Mouse (Mus musculus) midbrain, embryonic 11.5 days (tissue): ENCODE results near the gene Dpf2. TPM values are rescaled to one million over a fixed set of nuclear protein-coding genes. Genes with fewer than 3 reads are reported as not detected.

ENCODE experiments used
- ATAC-seq: fragments of 200-750 bp; cut with Nextera tagmentation; 2 replicates; pipeline ENCODE4 v1.8.0; 2017; ENCODE audit warnings: moderate TSS enrichment, moderate library complexity; ENCODE audit not compliant: low FRiP score
- DNase-seq: peaks from one replicate; pipeline ENCODE4 v3.0.0; 2015; ENCODE audit warnings: low spot score; ENCODE audit errors: missing footprints
- H3K27ac ChIP-seq: fragments of 300-500 bp; sonication (generic); 2 replicates; pipeline ENCODE4 v1.5.1; 2014; ENCODE audit warnings: low read depth, low read length
- H3K27me3 ChIP-seq: fragments of 300-500 bp; sonication (generic); 2 replicates; pipeline ENCODE4 v1.6.1; 2014; ENCODE audit warnings: mild to moderate bottlenecking, low read length, moderate library complexity, mixed read lengths; ENCODE audit not compliant: control insufficient read depth, insufficient read depth
- H3K36me3 ChIP-seq: fragments of 300-500 bp; sonication (generic); 2 replicates; pipeline ENCODE4 v1.6.1; 2014; ENCODE audit warnings: mild to moderate bottlenecking, low read length, moderate library complexity, mixed read lengths; ENCODE audit not compliant: control insufficient read depth, insufficient read depth
- H3K4me1 ChIP-seq: fragments of 300-500 bp; sonication (generic); 2 replicates; pipeline ENCODE4 v1.6.1; 2014; ENCODE audit warnings: low read length; ENCODE audit not compliant: control insufficient read depth, insufficient read depth
- H3K4me2 ChIP-seq: fragments of 300-500 bp; sonication (generic); 2 replicates; pipeline ENCODE4 v1.6.1; 2014; ENCODE audit warnings: mild to moderate bottlenecking, moderate library complexity
- H3K4me3 ChIP-seq: fragments of 300-500 bp; sonication (generic); 2 replicates; pipeline ENCODE4 v1.5.1; 2014; ENCODE audit warnings: low read depth, low read length
- H3K9ac ChIP-seq: fragments of 300-500 bp; sonication (generic); 2 replicates; pipeline ENCODE4 v1.6.1; 2014; ENCODE audit warnings: low read length
- H3K9me3 ChIP-seq: fragments of 300-500 bp; sonication (generic); 2 replicates; pipeline ENCODE4 v1.6.1; 2016; ENCODE audit warnings: low read length; ENCODE audit not compliant: control insufficient read depth
- WGBS: fragments of 180-500 bp; shearing (Covaris S2); extraction: QIAGEN DNeasy Blood & Tissue Kit; methylation state at CpG from one replicate; pipeline ENCODE4 v1.1.7; 2014; 5-methylcytosine and 5-hydroxymethylcytosine counted together
- polyA plus RNA-seq: library from polyadenylated mRNA; unstranded; fragments of >200 nt; fragmentation: Nextera tagmentation; extraction: Ambion mirVana; gene quantifications from 2 replicates; pipeline ENCODE4 v1.2.1, GENCODE M21; 2014

Dpf2 gene
- polyA plus RNA-seq, 1 experiment from 2014 or later = 203 TPM

DNA sequence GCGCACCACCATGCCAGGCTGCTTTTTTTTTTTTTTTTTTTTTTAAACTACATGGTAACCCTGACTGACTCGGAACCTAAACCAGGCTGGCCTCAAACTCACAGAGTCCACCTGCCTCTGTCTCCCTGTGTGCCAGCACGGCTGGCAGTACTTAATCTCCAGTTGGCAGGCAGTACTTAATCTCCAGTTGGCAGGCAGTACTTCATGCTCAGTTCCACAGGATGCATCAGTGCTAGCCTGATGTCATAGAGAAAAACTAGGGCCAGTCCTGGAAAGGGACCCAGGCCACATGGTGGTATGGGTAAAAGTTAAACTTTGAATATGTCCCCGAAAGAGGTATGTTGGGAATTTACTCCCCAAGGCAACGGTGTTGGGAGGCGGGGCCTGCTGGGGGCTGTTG, 15.3 kb upstream of the Dpf2 start:
- peaks cover 5% of the 10 kb centered on the region; the same call in 1 of the 2 replicates for H3K4me1 ChIP-seq
- no peak for DNase-seq
- no peak for ATAC-seq
- H3K9ac ChIP-seq = no peak overlapping the region
- 79% methylated on average over 6 of the region's 6 CpGs for WGBS
- H3K9me3 ChIP-seq = no peaks in the 10 kb centered on the region
- H3K27me3 ChIP-seq = no peaks in the 10 kb centered on the region; the same call in 1 of the 2 replicates
- no peak overlapping the region for H3K4me2 ChIP-seq
- no peak overlapping the region for H3K27ac ChIP-seq
- no peak overlapping the region for H3K4me3 ChIP-seq
- no peaks in the 10 kb centered on the region for H3K36me3 ChIP-seq

DNA sequence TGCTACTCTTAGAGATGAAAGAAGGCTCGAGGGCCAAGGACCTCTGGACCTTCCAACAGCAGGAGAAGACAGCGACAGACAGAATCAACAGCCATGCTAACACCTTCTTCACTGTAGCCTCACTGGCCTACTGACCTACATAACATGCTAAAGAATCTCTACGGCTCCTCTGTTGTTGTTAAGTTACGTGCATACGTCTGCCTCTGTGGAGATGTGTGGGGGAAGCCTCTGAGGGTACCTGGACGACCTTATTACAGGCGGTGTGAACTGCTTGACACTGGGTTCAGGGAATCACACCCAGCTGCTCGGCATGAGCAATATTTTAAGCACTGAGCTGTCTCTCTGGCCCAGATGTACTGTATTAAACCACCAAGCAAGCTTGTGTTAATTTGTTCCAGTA, 14.7 kb upstream of the Dpf2 start:
- DNase-seq = peak; percentile 69
- Histone ChIP-seq H3K36me3 (no peaks in the 10 kb centered on the region), H3K4me2 (no peak overlapping the region), H3K9ac (no peak overlapping the region), H3K4me1 (peaks cover 5% of the 10 kb centered on the region; the same call in 1 of the 2 replicates), H3K27me3 (no peaks in the 10 kb centered on the region; the same call in 1 of the 2 replicates), H3K4me3 (no peak overlapping the region), H3K9me3 (no peaks in the 10 kb centered on the region), H3K27ac (no peak overlapping the region)
- WGBS = 79% methylated on average over 8 of the region's 8 CpGs
- ATAC-seq = no peak

DNA sequence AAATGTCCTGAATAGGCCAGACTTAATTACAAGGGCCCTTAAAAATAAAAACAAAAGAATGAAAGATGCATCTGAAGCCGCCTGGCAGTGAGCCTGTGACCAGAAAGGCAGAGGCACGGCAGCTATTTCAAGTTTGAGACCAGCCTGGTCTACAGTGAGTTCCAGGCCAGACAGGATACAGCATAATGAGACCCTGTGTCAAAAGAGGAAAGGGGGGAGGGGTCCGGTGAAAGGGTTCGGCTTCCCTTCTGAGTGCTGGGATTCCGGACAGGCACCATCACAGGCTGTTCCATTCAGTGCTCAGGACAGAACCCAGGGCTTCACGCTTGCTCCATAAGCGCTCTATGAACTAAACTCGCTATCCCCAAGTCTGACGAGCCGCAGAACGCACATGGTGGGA, 14.2 kb upstream of the Dpf2 start:
- Histone ChIP-seq H3K9ac (no peak overlapping the region), H3K4me3 (no peak overlapping the region), H3K27ac (no peak overlapping the region), H3K9me3 (no peaks in the 10 kb centered on the region), H3K27me3 (no peaks in the 10 kb centered on the region; the same call in 1 of the 2 replicates), H3K4me2 (no peak overlapping the region), H3K4me1 (peaks cover 5% of the 10 kb centered on the region; the same call in 1 of the 2 replicates), H3K36me3 (no peaks in the 10 kb centered on the region)
- ATAC-seq = no peak
- WGBS = 83% methylated on average over 11 of the region's 11 CpGs
- DNase-seq = peak; percentile 53

DNA sequence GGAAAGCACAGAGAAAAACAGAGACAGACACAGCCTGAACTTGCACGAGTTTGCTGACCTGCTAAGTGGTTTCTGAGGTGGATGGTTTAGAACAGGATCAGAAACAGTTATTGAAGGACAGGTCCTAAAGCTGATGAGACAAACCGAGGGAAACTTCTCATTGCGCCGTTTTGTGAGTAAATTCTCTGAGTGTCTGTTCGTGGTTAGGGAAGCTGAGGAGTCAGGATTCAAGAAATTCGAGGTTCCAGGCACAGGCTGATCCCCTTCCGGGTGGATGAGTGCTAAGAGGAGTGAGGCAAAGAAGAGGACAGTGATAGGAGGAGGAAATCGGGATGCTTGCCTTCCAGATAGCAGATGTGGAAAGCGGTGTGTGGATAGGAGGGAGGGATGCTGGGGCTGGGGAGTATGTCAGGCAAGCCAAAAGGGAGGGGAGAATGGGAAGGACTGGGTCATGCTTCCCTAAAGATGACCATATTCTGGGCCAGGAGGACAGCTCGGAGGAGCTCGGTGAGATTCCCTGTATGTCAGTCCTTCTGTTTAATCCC, 12.6 kb upstream of the Dpf2 start:
- no peak for ATAC-seq
- Histone ChIP-seq H3K4me2 (peak overlapping the region; percentile 92), H3K9ac (peak overlapping the region; percentile 31; the same call in 1 of the 2 replicates), H3K9me3 (no peaks in the 10 kb centered on the region), H3K4me1 (peaks cover 5% of the 10 kb centered on the region; the same call in 1 of the 2 replicates), H3K27me3 (no peaks in the 10 kb centered on the region; the same call in 1 of the 2 replicates), H3K36me3 (no peaks in the 10 kb centered on the region), H3K27ac (no peak overlapping the region), H3K4me3 (peak overlapping the region; percentile 43)
- WGBS = 32% methylated on average over 11 of the region's 11 CpGs
- DNase-seq = peak; percentile 89

DNA sequence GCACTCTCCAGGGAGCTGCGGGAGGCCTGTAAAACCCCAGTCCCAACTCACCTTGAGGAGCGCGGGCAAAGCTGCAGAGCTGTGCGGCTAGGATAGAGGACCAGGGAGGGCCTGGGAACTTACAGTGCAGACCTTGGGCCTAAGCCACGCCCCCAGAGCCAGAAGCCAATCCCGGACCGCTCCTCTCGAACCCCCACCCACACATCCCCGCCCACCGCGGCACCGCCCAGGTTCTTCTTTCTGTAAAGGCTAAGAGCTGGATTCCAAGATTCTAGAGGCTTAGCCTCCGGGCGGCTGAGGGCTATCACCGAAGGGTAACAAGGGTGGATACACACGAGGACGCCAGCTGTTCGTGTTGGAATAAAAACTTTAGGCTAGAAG, 11.9 kb upstream of the Dpf2 start, which contains the start of gene Cdc42ep2:
Cdc42ep2 (minus strand) TSS at position 104 of the 381 bp plus-strand sequence.
- peak; percentile 93 for ATAC-seq
- Histone ChIP-seq H3K27me3 (no peaks in the 10 kb centered on the region; the same call in 1 of the 2 replicates), H3K4me3 (peak within 1 kb of the TSS; percentile 43), H3K9me3 (no peaks in the 10 kb centered on the region), H3K4me2 (peak within 1 kb of the TSS; percentile 92), H3K27ac (no peak within 1 kb of the TSS), H3K9ac (peak within 1 kb of the TSS; percentile 52), H3K4me1 (peaks cover 5% of the 10 kb centered on the region; the same call in 1 of the 2 replicates), H3K36me3 (no peaks in the 10 kb centered on the region)
- under 1% methylated on average over 18 of the region's 18 CpGs for WGBS
- DNase-seq = peak; percentile 99

DNA sequence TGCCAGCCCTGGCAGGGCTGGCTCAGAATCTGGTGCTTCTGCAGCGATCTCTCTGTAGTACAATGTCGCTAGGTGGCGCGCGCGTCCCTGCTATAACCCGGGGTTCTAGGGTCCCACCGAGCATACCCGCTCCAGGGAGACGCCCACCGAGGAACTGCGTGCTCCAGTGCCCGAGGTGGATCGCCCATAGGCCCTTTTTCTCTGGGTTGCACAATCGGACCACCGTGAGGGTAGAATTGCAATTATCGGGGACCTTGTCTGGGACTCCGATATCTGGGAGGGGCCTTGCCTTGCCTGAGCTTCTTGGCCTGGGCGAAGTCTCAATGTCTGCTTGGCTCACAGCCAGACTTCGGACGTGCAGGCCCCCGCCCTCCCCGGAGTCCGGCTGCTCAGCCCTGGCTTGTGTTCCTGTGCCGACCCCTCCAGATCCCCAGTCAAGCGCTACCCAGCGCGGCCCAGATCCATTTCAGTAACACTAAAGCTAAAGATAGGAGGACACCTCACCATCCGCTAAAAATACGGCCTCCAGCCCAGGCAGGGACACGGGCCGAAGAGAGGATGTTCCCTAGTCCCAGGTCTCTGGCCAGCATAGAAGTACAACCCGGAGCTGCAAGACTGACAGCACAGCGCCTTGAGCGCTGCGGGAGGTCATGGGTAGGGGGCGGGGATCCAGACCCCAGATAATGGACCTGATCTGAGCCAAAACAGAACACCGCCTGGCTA, 11.3 kb upstream of the Dpf2 start:
- Histone ChIP-seq H3K27me3 (no peaks in the 10 kb centered on the region; the same call in 1 of the 2 replicates), H3K4me1 (peaks cover 5% of the 10 kb centered on the region; the same call in 1 of the 2 replicates), H3K9ac (peak overlapping the region; percentile 52), H3K4me3 (peak overlapping the region; percentile 43), H3K36me3 (no peaks in the 10 kb centered on the region), H3K27ac (no peak overlapping the region), H3K4me2 (peak overlapping the region; percentile 92), H3K9me3 (no peaks in the 10 kb centered on the region)
- under 1% methylated on average over 38 of the region's 38 CpGs for WGBS
- ATAC-seq (peak; percentile 82), DNase-seq (peak; percentile 99)

DNA sequence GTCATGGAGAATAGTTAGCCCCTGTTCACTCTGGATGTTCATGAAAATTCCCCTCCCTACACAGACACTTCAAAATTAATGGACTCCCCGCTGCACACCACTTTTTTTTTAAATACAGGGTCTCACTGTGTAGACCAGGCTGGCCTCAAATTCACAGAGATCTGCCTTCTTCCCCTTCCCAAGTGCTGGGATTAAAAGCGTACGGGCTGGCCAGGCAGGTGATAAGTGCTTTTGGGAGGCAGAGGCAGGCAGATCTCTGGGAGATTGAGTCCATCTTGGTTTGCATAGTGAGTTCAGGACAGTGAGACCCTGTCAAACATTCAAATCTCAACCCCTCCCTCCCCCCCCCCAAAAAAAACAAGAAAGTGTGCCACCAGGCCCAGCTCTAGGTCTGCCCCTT, 10.2 kb upstream of the Dpf2 start:
- H3K27me3 ChIP-seq = no peaks in the 10 kb centered on the region; the same call in 1 of the 2 replicates
- peaks cover 5% of the 10 kb centered on the region; the same call in 1 of the 2 replicates for H3K4me1 ChIP-seq
- no peak overlapping the region for H3K27ac ChIP-seq
- ATAC-seq (no peak), DNase-seq (peak; percentile 79)
- no peak overlapping the region for H3K9ac ChIP-seq
- no peaks in the 10 kb centered on the region for H3K9me3 ChIP-seq
- no peak overlapping the region for H3K4me3 ChIP-seq
- WGBS = 95% methylated on average over 3 of the region's 3 CpGs
- no peak overlapping the region for H3K4me2 ChIP-seq
- no peaks in the 10 kb centered on the region for H3K36me3 ChIP-seq

DNA sequence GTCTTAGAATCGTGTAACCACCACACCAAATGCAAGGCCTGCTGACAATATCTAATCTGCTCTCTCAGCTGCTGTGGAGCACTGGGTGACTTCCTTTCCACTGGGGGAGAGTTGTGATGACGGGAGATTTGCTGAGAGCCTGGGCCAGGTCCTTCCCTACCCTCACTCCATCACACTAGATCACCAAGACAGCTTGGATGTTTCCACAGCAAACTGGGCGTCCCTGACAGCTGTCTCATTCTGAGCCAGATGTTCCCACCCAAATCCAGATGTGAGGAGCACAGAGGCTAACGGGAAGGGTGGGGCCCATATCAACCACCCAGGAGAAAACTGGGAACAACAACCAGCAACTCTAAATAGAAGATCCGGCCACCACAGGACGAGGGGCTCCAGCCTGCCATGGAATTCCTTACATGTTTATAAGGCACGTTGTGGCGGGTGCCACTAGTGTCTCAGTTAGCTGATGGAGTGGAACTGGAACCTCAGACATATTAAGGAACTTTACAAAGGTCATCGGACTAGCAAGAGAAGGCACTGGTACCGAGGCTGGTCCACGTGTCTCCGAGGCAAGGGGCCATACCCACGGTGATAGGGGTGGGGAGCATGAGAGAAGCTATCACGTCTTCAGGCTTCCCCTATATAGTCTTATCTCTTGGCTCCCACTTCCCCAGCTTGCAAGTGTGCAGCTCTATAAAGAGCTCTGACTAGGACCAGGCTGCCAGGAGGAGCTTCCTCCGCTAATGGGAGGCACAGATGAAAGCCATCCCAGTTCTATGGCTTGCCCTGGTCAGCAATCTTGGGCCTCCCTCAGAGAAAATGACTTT, 9.5 kb upstream of the Dpf2 start:
- ATAC-seq (no peak), DNase-seq (no peak)
- H3K9me3 ChIP-seq = no peaks in the 10 kb centered on the region
- H3K9ac ChIP-seq = no peak overlapping the region
- 81% methylated on average over 15 of the region's 15 CpGs for WGBS
- H3K36me3 ChIP-seq = no peaks in the 10 kb centered on the region
- H3K4me3 ChIP-seq = no peak overlapping the region
- H3K4me2 ChIP-seq = no peak overlapping the region
- H3K27me3 ChIP-seq = no peaks in the 10 kb centered on the region; the same call in 1 of the 2 replicates
- H3K4me1 ChIP-seq = peaks cover 5% of the 10 kb centered on the region; the same call in 1 of the 2 replicates
- no peak overlapping the region for H3K27ac ChIP-seq
